Mouse (Mus musculus): ENCODE results near the gene Nrn1. TPM values are rescaled to one million over a fixed set of nuclear protein-coding genes. Genes with fewer than 3 reads are reported as not detected.

Nrn1 gene
- polyA plus RNA-seq, 1 experiment, result 1.9 TPM

- peak; percentile 55 for DNase-seq
- WGBS, result 3% methylated on average over 33 of the region's 39 CpGs
- peak overlapping the region; percentile 43 for H3K4me3 ChIP-seq (ENCODE audit: control insufficient read depth, insufficient read depth, low read length)
These were observed 1.1 kb upstream of the Nrn1 start for GRCm38 (mm10) chr13:36735901-36736618.

GRCm38 (mm10) chr13:36733989-36734690, 791 bp downstream of the Nrn1 start:
- peaks cover 22% of the 10 kb centered on the region for H3K27me3 ChIP-seq (ENCODE audit: control insufficient read depth, insufficient read depth, low read length)
- 5% methylated on average over 25 of the region's 26 CpGs for WGBS
- no peak for DNase-seq
- peaks cover 17% of the 10 kb centered on the region for H3K4me1 ChIP-seq (replicated peaks; ENCODE audit: control insufficient read depth, insufficient read depth, low read length)
- no peaks in the 10 kb centered on the region for H3K36me3 ChIP-seq (ENCODE audit: control insufficient read depth, insufficient read depth, low read length)
- no peak for TF ChIP-seq POLR2A (IDR thresholded peaks at IDR 0.05; ENCODE audit: control insufficient read depth, extremely low read depth, insufficient read depth, low read length, poor library complexity)
- no peak for TF ChIP-seq CTCF (IDR thresholded peaks at IDR 0.05; ENCODE audit: borderline replicate concordance, control insufficient read depth, extremely low read depth, insufficient read depth, low read length, poor library complexity)
- H3K27ac ChIP-seq (ENCODE audit: control insufficient read depth, insufficient read depth, low read length), result no peak overlapping the region
- H3K4me3 ChIP-seq (ENCODE audit: control insufficient read depth, insufficient read depth, low read length), result no peak overlapping the region

More at GRCm38 (mm10) chr13:36735901-36736618, 1.1 kb upstream of the Nrn1 start:
- H3K27ac ChIP-seq (ENCODE audit: control insufficient read depth, insufficient read depth, low read length), result no peak overlapping the region
- TF ChIP-seq CTCF (IDR thresholded peaks at IDR 0.05; ENCODE audit: borderline replicate concordance, control insufficient read depth, extremely low read depth, insufficient read depth, low read length, poor library complexity) (no peak), POLR2A (IDR thresholded peaks at IDR 0.05; ENCODE audit: control insufficient read depth, extremely low read depth, insufficient read depth, low read length, poor library complexity) (no peak)
- peaks cover 15% of the 10 kb centered on the region for H3K27me3 ChIP-seq (ENCODE audit: control insufficient read depth, insufficient read depth, low read length)
- H3K36me3 ChIP-seq (ENCODE audit: control insufficient read depth, insufficient read depth, low read length), result no peaks in the 10 kb centered on the region
- peaks cover 17% of the 10 kb centered on the region for H3K4me1 ChIP-seq (replicated peaks; ENCODE audit: control insufficient read depth, insufficient read depth, low read length)

- Histone ChIP-seq H3K27me3 (ENCODE audit: control insufficient read depth, insufficient read depth, low read length) (peaks cover 22% of the 10 kb centered on the region), H3K4me3 (ENCODE audit: control insufficient read depth, insufficient read depth, low read length) (no peak overlapping the region), H3K36me3 (ENCODE audit: control insufficient read depth, insufficient read depth, low read length) (no peaks in the 10 kb centered on the region), H3K4me1 (replicated peaks; ENCODE audit: control insufficient read depth, insufficient read depth, low read length) (peaks cover 17% of the 10 kb centered on the region), H3K27ac (ENCODE audit: control insufficient read depth, insufficient read depth, low read length) (no peak overlapping the region)
- WGBS, result 12% methylated on average over 10 of the region's 10 CpGs
- TF ChIP-seq POLR2A (IDR thresholded peaks at IDR 0.05; ENCODE audit: control insufficient read depth, extremely low read depth, insufficient read depth, low read length, poor library complexity) (no peak), CTCF (IDR thresholded peaks at IDR 0.05; ENCODE audit: borderline replicate concordance, control insufficient read depth, extremely low read depth, insufficient read depth, low read length, poor library complexity) (no peak)
- no peak for DNase-seq
These were observed 1.4 kb downstream of the Nrn1 start for GRCm38 (mm10) chr13:36733566-36733965.

DNA sequence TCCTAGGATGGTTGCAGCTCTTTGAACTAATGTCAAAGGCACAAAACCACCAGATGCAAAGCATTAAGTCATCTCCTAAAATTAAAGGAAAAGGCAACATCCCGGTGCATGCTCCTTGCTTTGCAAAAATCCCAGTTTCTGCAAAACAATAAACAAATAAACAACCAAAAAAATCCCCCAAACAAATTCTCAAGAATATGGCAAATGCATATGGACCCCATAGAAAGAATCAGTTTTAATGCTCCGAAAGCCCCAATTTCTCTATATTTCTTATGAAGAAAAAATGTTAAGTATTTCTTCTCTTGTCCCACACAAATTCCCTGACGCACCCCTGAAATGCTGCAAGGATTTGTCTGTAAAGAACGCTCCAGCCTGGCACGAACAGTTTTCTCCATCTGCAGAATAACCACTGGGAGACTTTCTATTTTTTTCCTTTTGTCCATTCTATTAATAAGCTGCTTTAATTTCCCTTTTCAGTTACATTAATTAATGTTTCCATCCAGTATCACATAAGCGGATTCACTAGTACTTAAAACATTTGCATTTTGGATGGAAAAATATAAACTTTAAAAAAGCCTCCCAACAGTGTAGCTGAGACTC, 1.9 kb downstream of the Nrn1 start:
- peaks cover 27% of the 10 kb centered on the region for H3K27me3 ChIP-seq (ENCODE audit: control insufficient read depth, insufficient read depth, low read length)

DNA sequence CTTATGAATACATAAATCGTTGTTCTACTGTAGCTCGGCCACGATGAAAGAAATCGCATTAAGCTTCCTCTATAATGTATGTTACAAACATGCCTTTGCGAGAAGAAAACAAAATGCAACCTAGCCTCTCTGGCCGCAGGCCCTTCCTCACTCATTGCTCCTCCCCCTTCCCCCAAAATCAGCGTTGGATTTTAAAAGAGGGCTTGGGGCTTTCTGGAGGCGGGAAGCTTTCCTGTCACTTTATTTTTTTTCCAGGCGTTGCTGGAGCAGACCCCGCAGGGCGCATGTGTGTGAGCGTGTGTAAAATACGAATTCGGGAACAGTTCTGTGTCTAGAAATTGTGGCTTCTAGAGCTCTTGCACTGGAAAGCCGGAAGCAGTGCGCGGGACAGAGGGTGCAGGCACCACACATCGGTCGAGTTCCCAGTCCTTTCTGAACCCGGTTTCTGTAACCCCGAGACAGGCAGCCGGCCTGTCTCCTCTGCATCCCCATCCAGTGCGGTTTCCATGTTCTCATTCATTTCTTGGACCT, 2.9 kb downstream of the Nrn1 start:
- WGBS, result 2% methylated on average over 23 of the region's 23 CpGs
- no peak for TF ChIP-seq CTCF (IDR thresholded peaks at IDR 0.05; ENCODE audit: borderline replicate concordance, control insufficient read depth, extremely low read depth, insufficient read depth, low read length, poor library complexity)
- peaks cover 24% of the 10 kb centered on the region for H3K4me1 ChIP-seq (replicated peaks; ENCODE audit: control insufficient read depth, insufficient read depth, low read length)
- peak overlapping the region; percentile 36 for H3K4me3 ChIP-seq (ENCODE audit: control insufficient read depth, insufficient read depth, low read length)
- no peak for DNase-seq
- H3K27ac ChIP-seq (ENCODE audit: control insufficient read depth, insufficient read depth, low read length), result no peak overlapping the region
- H3K27me3 ChIP-seq (ENCODE audit: control insufficient read depth, insufficient read depth, low read length), result peaks cover 29% of the 10 kb centered on the region
- H3K36me3 ChIP-seq (ENCODE audit: control insufficient read depth, insufficient read depth, low read length), result no peaks in the 10 kb centered on the region

More for the DNA sequence above, 1.9 kb downstream of the Nrn1 start:
- Histone ChIP-seq H3K36me3 (ENCODE audit: control insufficient read depth, insufficient read depth, low read length) (no peaks in the 10 kb centered on the region), H3K4me1 (replicated peaks; ENCODE audit: control insufficient read depth, insufficient read depth, low read length) (peaks cover 17% of the 10 kb centered on the region), H3K27ac (ENCODE audit: control insufficient read depth, insufficient read depth, low read length) (no peak overlapping the region), H3K4me3 (ENCODE audit: control insufficient read depth, insufficient read depth, low read length) (no peak overlapping the region)
- DNase-seq, result no peak
- no peak for TF ChIP-seq POLR2A (IDR thresholded peaks at IDR 0.05; ENCODE audit: control insufficient read depth, extremely low read depth, insufficient read depth, low read length, poor library complexity)
- TF ChIP-seq CTCF (IDR thresholded peaks at IDR 0.05; ENCODE audit: borderline replicate concordance, control insufficient read depth, extremely low read depth, insufficient read depth, low read length, poor library complexity), result no peak
- 22% methylated on average over 6 of the region's 6 CpGs for WGBS

Measured in thymus, adult 2 months (tissue).